Mouse (Mus musculus) intestine, embryonic 14.5 days (tissue): ENCODE results near the gene Exd1. TPM values are rescaled to one million over a fixed set of nuclear protein-coding genes. Genes with fewer than 3 reads are reported as not detected.

ENCODE experiments used
- ATAC-seq: fragments of 200-750 bp; cut with Nextera tagmentation; replicated peaks from 2 replicates; pipeline ENCODE4 v1.8.0; 2017; ENCODE audit warnings: low read depth, moderate number of reproducible peaks, moderate TSS enrichment, moderate library complexity; ENCODE audit not compliant: low FRiP score, low TSS enrichment
- DNase-seq: peaks from one replicate; pipeline ENCODE4 v3.0.0-alpha.2; 2018; ENCODE audit warnings: low spot score
- H3K27ac ChIP-seq: fragments of 300-500 bp; sonication (generic); 2 replicates; pipeline ENCODE4 v1.5.1; 2014; ENCODE audit warnings: low read depth, mild to moderate bottlenecking, control low read depth
- H3K27me3 ChIP-seq: fragments of 300-500 bp; sonication (generic); replicated peaks from 2 replicates; pipeline ENCODE4 v1.6.1; 2014; ENCODE audit warnings: low read length, control low read depth; ENCODE audit not compliant: control insufficient read depth, insufficient read depth
- H3K36me3 ChIP-seq: fragments of 300-500 bp; sonication (generic); 2 replicates; pipeline ENCODE4 v1.6.1; 2014; ENCODE audit warnings: low read length, control low read depth; ENCODE audit not compliant: control insufficient read depth, insufficient read depth
- H3K4me1 ChIP-seq: fragments of 300-500 bp; sonication (generic); replicated peaks from 2 replicates; pipeline ENCODE4 v1.6.1; 2014; ENCODE audit warnings: low read length, control low read depth, mixed read lengths; ENCODE audit not compliant: control insufficient read depth, insufficient read depth
- H3K4me2 ChIP-seq: fragments of 300-500 bp; sonication (generic); 2 replicates; pipeline ENCODE4 v1.6.1; 2014; ENCODE audit warnings: low read length
- H3K4me3 ChIP-seq: fragments of 300-500 bp; sonication (generic); 2 replicates; pipeline ENCODE4 v1.5.1; 2014; ENCODE audit warnings: low read depth, low read length, control low read depth, mixed read lengths
- H3K9ac ChIP-seq: fragments of 300-500 bp; sonication (generic); 2 replicates; pipeline ENCODE4 v1.6.1; 2014; ENCODE audit warnings: mild to moderate bottlenecking, low read length
- H3K9me3 ChIP-seq: fragments of 300-500 bp; sonication (generic); 2 replicates; pipeline ENCODE4 v1.6.1; 2016; ENCODE audit warnings: low read length, control low read depth; ENCODE audit not compliant: control insufficient read depth
- WGBS: fragments of 180-500 bp; shearing (Covaris S2); extraction: QIAGEN DNeasy Blood & Tissue Kit; methylation state at CpG from one replicate; pipeline ENCODE4 v1.1.7; 2014; 5-methylcytosine and 5-hydroxymethylcytosine counted together
- polyA plus RNA-seq: library from polyadenylated mRNA; unstranded; fragments of >200 nt; fragmentation: Nextera tagmentation; extraction: Ambion mirVana; gene quantifications from 2 replicates; pipeline ENCODE4 v1.2.1, GENCODE M21; 2014

Gene Exd1
- polyA plus RNA-seq, 1 experiment from 2014 or later = 0.27 TPM

DNA sequence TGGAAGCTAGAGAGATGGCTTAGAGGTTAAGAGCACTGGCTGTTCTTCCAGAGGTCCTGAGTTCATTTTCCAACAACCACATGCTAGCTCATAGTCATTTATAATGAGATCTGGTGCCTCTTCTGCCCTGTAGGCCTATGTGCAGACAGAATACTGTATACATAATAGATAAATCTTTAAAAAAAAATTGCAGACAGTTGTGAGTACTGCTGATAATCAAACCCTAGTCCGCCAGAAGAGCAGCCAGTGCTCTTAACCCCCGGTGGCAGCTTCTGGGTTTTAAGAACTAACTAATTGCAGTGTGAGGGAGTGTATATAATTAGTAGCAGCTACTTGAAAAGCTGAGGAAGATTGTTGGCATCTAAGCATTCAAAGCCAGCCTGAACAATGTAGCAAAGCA is 36.0 kb upstream of the Exd1 start:
- H3K27me3 ChIP-seq = no peaks in the 10 kb centered on the region
- H3K4me1 ChIP-seq = no peaks in the 10 kb centered on the region
- 56% methylated on average over 2 of the region's 2 CpGs for WGBS
- DNase-seq (no peak), ATAC-seq (no peak)
- no peaks in the 10 kb centered on the region for H3K9me3 ChIP-seq
- H3K4me2 ChIP-seq = no peak overlapping the region
- no peak overlapping the region for H3K4me3 ChIP-seq
- no peaks in the 10 kb centered on the region for H3K36me3 ChIP-seq
- no peak overlapping the region for H3K27ac ChIP-seq
- H3K9ac ChIP-seq = no peak overlapping the region

DNA sequence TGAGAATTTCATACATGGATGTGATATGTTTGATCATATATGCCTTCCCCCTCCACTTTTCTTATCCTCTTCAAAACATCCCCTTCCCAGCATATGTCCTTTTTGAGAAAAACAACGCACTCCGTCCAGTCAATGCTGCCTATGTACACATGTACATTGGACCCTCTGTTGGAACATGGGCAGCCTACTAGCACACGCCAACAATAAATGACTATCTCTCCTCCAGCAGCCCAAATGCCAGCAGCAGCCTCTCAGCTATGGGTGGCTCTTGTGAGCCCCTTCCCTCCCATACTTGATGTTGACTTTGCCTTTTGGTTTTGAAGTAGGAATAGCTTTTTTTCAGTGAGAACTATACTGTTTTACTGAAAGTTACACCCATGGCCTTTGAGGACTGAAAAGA is 34.1 kb upstream of the Exd1 start:
- Histone ChIP-seq H3K4me1 (no peaks in the 10 kb centered on the region), H3K27me3 (no peaks in the 10 kb centered on the region), H3K4me2 (no peak overlapping the region), H3K9me3 (no peaks in the 10 kb centered on the region), H3K4me3 (no peak overlapping the region), H3K27ac (no peak overlapping the region), H3K36me3 (no peaks in the 10 kb centered on the region), H3K9ac (no peak overlapping the region)
- WGBS = 87% methylated on average over 3 of the region's 3 CpGs
- no peak for ATAC-seq
- DNase-seq = no peak

DNA sequence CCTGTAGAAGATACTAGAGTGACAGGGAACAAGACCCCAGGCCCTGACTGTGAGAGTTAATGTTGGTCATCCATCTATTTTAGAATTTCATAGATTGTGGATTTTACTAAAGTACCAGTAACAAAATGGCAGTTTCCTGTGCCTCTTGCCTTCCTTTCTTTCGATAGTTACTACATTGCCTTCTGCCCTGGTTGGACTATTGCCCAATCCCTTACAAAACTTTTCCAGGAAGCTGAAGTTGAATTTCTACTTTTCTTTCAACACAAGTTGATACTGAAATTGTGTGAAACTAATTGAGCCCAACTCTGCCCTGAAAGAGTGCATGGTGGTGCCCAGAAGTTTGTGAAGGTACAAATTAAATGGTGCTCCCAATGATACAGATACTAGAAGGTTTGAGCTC is 25.0 kb upstream of the Exd1 start:
- H3K4me2 ChIP-seq = no peak overlapping the region
- H3K4me1 ChIP-seq = no peaks in the 10 kb centered on the region
- no peaks in the 10 kb centered on the region for H3K27me3 ChIP-seq
- no peaks in the 10 kb centered on the region for H3K9me3 ChIP-seq
- no peak for DNase-seq
- WGBS = 92% methylated on average over 1 of the region's 1 CpGs
- no peak overlapping the region for H3K27ac ChIP-seq
- ATAC-seq = no peak
- H3K36me3 ChIP-seq = peaks cover 17% of the 10 kb centered on the region; the same call in 1 of the 2 replicates
- H3K4me3 ChIP-seq = no peak overlapping the region
- no peak overlapping the region for H3K9ac ChIP-seq

GRCm38 (mm10) chr2:119566182-119566855 is 18.9 kb upstream of the Exd1 start:
- Histone ChIP-seq H3K4me2 (no peak overlapping the region), H3K27ac (no peak overlapping the region), H3K27me3 (no peaks in the 10 kb centered on the region), H3K9ac (no peak overlapping the region), H3K4me1 (no peaks in the 10 kb centered on the region), H3K36me3 (0 out of 2 replicates have a peak, but pooled peaks cover 6% of the 10 kb centered on the region), H3K9me3 (no peaks in the 10 kb centered on the region), H3K4me3 (no peak overlapping the region)
- DNase-seq (no peak), ATAC-seq (no peak)
- 73% methylated on average over 7 of the region's 7 CpGs for WGBS

- no peak for ATAC-seq
- H3K27me3 ChIP-seq = no peaks in the 10 kb centered on the region
- H3K9ac ChIP-seq = no peak overlapping the region
- H3K4me1 ChIP-seq = no peaks in the 10 kb centered on the region
- 0 out of 2 replicates have a peak, but pooled peaks cover 6% of the 10 kb centered on the region for H3K36me3 ChIP-seq
- no peak overlapping the region for H3K4me2 ChIP-seq
- H3K4me3 ChIP-seq = no peak overlapping the region
- no peaks in the 10 kb centered on the region for H3K9me3 ChIP-seq
- DNase-seq = no peak
- H3K27ac ChIP-seq = no peak overlapping the region
- 87% methylated on average over 4 of the region's 4 CpGs for WGBS
These were observed 17.9 kb upstream of the Exd1 start for GRCm38 (mm10) chr2:119565284-119565683.

GRCm38 (mm10) chr2:119561794-119562193 is 14.4 kb upstream of the Exd1 start:
- Histone ChIP-seq H3K36me3 (0 out of 2 replicates have a peak, but pooled peaks cover 3% of the 10 kb centered on the region), H3K9ac (no peak overlapping the region), H3K4me3 (no peak overlapping the region), H3K27me3 (no peaks in the 10 kb centered on the region), H3K4me1 (no peaks in the 10 kb centered on the region), H3K4me2 (no peak overlapping the region), H3K27ac (no peak overlapping the region), H3K9me3 (no peaks in the 10 kb centered on the region)
- ATAC-seq (no peak), DNase-seq (no peak)
- 81% methylated on average over 3 of the region's 3 CpGs for WGBS

DNA sequence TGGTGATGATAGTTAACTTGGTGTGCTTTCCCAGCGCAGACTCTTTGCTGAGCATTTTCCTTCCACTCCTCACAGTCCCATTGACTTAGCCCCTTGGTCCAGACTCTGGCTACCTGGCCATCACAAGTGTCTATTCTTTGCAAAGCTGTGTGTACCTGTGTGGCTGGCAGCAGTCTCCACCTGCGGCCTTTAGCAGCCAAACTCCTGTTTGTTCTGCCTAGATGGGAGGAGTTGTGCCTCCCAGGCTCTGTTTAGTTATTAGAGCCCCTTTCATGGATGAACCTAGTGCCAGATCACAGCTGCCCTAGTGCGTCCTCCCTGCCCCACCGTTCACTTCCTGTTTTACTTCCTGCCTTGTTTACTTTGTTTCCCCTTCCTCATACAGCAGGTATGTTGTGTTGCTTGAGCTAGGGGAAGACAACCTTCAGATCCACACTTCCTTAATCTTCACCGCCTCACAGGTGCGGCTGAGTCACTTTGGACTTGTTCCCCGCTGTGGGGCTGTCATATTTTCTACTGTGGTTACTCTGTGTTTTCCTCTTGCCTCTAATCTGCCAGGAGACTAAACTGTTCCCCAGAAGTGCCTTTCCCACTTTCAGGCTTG is 11.4 kb upstream of the Exd1 start:
- H3K27me3 ChIP-seq = no peaks in the 10 kb centered on the region
- H3K9me3 ChIP-seq = no peaks in the 10 kb centered on the region
- H3K9ac ChIP-seq = no peak overlapping the region
- no peak overlapping the region for H3K27ac ChIP-seq
- no peak overlapping the region for H3K4me2 ChIP-seq
- no peak overlapping the region for H3K4me3 ChIP-seq
- H3K36me3 ChIP-seq = no peaks in the 10 kb centered on the region
- 55% methylated on average over 7 of the region's 7 CpGs for WGBS
- DNase-seq = no peak
- no peaks in the 10 kb centered on the region for H3K4me1 ChIP-seq
- no peak for ATAC-seq

GRCm38 (mm10) chr2:119558039-119558438 is 10.6 kb upstream of the Exd1 start:
- Histone ChIP-seq H3K27ac (no peak overlapping the region), H3K4me1 (no peaks in the 10 kb centered on the region), H3K4me3 (no peak overlapping the region), H3K27me3 (no peaks in the 10 kb centered on the region), H3K9me3 (no peaks in the 10 kb centered on the region), H3K9ac (no peak overlapping the region), H3K36me3 (no peaks in the 10 kb centered on the region), H3K4me2 (no peak overlapping the region)
- no peak for ATAC-seq
- no peak for DNase-seq
- WGBS = 91% methylated on average over 3 of the region's 3 CpGs

DNA sequence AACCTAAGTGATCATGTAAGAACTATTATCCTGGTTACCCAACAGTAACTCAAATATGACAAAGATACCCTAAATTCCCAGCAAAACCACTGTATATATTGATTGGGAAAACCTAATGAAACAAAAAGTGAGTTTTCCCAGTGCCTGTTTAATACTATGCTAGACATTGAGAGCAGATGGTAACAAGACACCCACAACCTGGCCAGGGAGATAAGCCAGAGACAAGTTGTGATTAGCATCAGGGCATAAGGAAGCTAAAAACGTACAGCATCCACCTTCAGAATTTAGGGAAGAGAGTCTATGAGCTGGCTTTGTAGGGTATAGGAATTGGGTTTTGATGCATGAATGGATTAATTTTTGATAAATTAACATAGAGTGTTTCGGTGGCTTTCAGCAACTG is 2.3 kb upstream of the Exd1 start:
- 81% methylated on average over 2 of the region's 2 CpGs for WGBS
- DNase-seq = no peak
- H3K27me3 ChIP-seq = no peaks in the 10 kb centered on the region
- peaks cover 16% of the 10 kb centered on the region for H3K4me1 ChIP-seq
- no peak overlapping the region for H3K27ac ChIP-seq
- H3K9ac ChIP-seq = no peak overlapping the region
- no peak overlapping the region for H3K4me3 ChIP-seq
- no peak for ATAC-seq
- no peaks in the 10 kb centered on the region for H3K36me3 ChIP-seq
- H3K4me2 ChIP-seq = no peak overlapping the region
- no peaks in the 10 kb centered on the region for H3K9me3 ChIP-seq
